Mouse (Mus musculus) forebrain, embryonic 13.5 days (tissue): ENCODE measurements at regions not wholly inside any gene's neighbourhood (a gene's known extent, or its start where the extent isn't known, plus 50 kb on each side); places are given as distances from the start of the nearest gene placed in this dataset.

ENCODE experiments used
- ATAC-seq: fragments of 200-750 bp; cut with Nextera tagmentation; 2 replicates; pipeline ENCODE4 v1.8.0; 2017
- H3K27ac ChIP-seq: fragments of 300-500 bp; sonication (generic); 2 replicates; pipeline ENCODE4 v1.5.1; 2015; ENCODE audit warnings: inconsistent platforms, mild to moderate bottlenecking, moderate library complexity
- H3K27me3 ChIP-seq: fragments of 300-500 bp; sonication (generic); 2 replicates; pipeline ENCODE4 v1.6.1; 2015; ENCODE audit warnings: mild to moderate bottlenecking, inconsistent platforms
- H3K36me3 ChIP-seq: fragments of 300-500 bp; sonication (generic); 2 replicates; pipeline ENCODE4 v1.6.1; 2015; ENCODE audit warnings: mild to moderate bottlenecking, inconsistent platforms; ENCODE audit not compliant: poor library complexity, severe bottlenecking
- H3K4me1 ChIP-seq: fragments of 300-500 bp; sonication (generic); 2 replicates; pipeline ENCODE4 v1.6.1; 2015; ENCODE audit warnings: inconsistent platforms
- H3K4me2 ChIP-seq: fragments of 300-500 bp; sonication (generic); 2 replicates; pipeline ENCODE4 v1.6.1; 2015; ENCODE audit warnings: inconsistent platforms, mild to moderate bottlenecking, moderate library complexity
- H3K4me3 ChIP-seq: fragments of 300-500 bp; sonication (generic); 2 replicates; pipeline ENCODE4 v1.5.1; 2015; ENCODE audit warnings: mild to moderate bottlenecking, inconsistent platforms
- H3K9ac ChIP-seq: fragments of 300-500 bp; sonication (generic); 2 replicates; pipeline ENCODE4 v1.6.1; 2015; ENCODE audit warnings: mild to moderate bottlenecking, inconsistent platforms
- H3K9me3 ChIP-seq: fragments of 300-500 bp; sonication (generic); replicated peaks from 2 replicates; pipeline ENCODE4 v1.6.1; 2016; ENCODE audit warnings: inconsistent platforms
- WGBS: fragments of 180-500 bp; shearing (Covaris S2); methylation state at CpG from one replicate; pipeline ENCODE4 v1.1.7; 2015; 5-methylcytosine and 5-hydroxymethylcytosine counted together

DNA sequence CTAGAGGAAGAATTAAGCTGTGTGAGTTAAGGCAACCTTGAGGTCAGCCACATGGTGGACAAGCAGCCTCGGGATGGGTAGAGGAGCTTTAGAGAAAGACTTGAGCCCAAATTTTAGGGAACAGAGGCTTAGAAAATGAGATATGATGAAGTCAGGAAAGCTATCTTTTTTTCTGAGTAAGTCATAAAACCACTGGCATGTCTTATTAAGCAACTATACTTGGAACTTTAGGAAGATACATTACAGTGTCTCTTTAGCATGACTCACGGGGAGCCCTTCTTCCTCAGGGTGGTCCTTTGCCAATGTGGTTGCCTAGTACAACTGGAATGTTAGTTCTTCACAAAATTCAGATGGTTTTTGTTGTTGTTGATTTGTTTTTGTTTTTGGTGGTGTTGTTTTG is 992.1 kb upstream of the Tmprss15 start:
- Histone ChIP-seq H3K36me3 (no peaks in the 10 kb centered on the region), H3K9me3 (no peaks in the 10 kb centered on the region), H3K27ac (no peak overlapping the region), H3K4me3 (no peak overlapping the region), H3K9ac (no peak overlapping the region), H3K27me3 (no peaks in the 10 kb centered on the region), H3K4me1 (no peaks in the 10 kb centered on the region), H3K4me2 (no peak overlapping the region)
- no peak for ATAC-seq
- 94% methylated on average over 2 of the region's 2 CpGs for WGBS

- H3K27me3 ChIP-seq = no peaks in the 10 kb centered on the region
- no peaks in the 10 kb centered on the region for H3K4me1 ChIP-seq
- no peak overlapping the region for H3K27ac ChIP-seq
- no peaks in the 10 kb centered on the region for H3K36me3 ChIP-seq
- no peak overlapping the region for H3K4me3 ChIP-seq
- H3K4me2 ChIP-seq = no peak overlapping the region
- peak; percentile 51; the same call in 1 of the 2 replicates for ATAC-seq
- WGBS = 50% methylated on average over 3 of the region's 3 CpGs
- H3K9ac ChIP-seq = no peak overlapping the region
- no peaks in the 10 kb centered on the region for H3K9me3 ChIP-seq
Observed at GRCm38 (mm10) chr16:80073675-80074074, 982.8 kb upstream of the Tmprss15 start.
